Mouse (Mus musculus) liver, adult 2 months (tissue): ENCODE results near the gene Sema3f. TPM values are rescaled to one million over a fixed set of nuclear protein-coding genes. Genes with fewer than 3 reads are reported as not detected.
A peak's percentile ranks its signal among the peaks of the same experiment; 100 is the strongest.

Experiments used
- DNase-seq: peaks from one replicate; pipeline ENCODE4 v3.0.0-alpha.2; 2011; ENCODE audit warnings: low read depth, low spot score; ENCODE audit errors: extremely low read depth
- H3K27ac ChIP-seq: fragments of 200-500 bp; replicated peaks from 2 replicates; pipeline ENCODE4 v1.5.1; 2012; ENCODE audit warnings: low read depth, mild to moderate bottlenecking, control low read depth, inconsistent platforms, low read length; ENCODE audit not compliant: insufficient read depth
- H3K27me3 ChIP-seq: fragments of 200-500 bp; 2 replicates; pipeline ENCODE4 v1.6.1; 2012; ENCODE audit warnings: mild to moderate bottlenecking, moderate library complexity, low read length, inconsistent platforms; ENCODE audit not compliant: control insufficient read depth, insufficient read depth
- H3K36me3 ChIP-seq: fragments of 200-500 bp; 2 replicates; pipeline ENCODE4 v1.6.1; 2012; ENCODE audit warnings: low read length, inconsistent platforms; ENCODE audit not compliant: control insufficient read depth, insufficient read depth
- H3K4me1 ChIP-seq: fragments of 200-500 bp; 2 replicates; pipeline ENCODE4 v1.6.1; 2011; ENCODE audit warnings: low read length; ENCODE audit not compliant: control insufficient read depth, insufficient read depth
- H3K4me3 ChIP-seq: fragments of 200-500 bp; 2 replicates; pipeline ENCODE4 v1.5.1; 2011; ENCODE audit warnings: low read depth, mild to moderate bottlenecking, control low read depth, low read length, moderate library complexity; ENCODE audit not compliant: insufficient read depth
- H3K79me2 ChIP-seq: fragments of 200-500 bp; 2 replicates; pipeline ENCODE4 v1.6.1; 2012; ENCODE audit warnings: inconsistent platforms, mild to moderate bottlenecking, low read length, moderate library complexity; ENCODE audit not compliant: control insufficient read depth, insufficient read depth
- H3K9ac ChIP-seq: fragments of 200-500 bp; 2 replicates; pipeline ENCODE4 v1.6.1; 2012; ENCODE audit warnings: low read depth, mild to moderate bottlenecking, control low read depth, inconsistent platforms, low read length
- CTCF ChIP-seq: fragments of 200-500 bp; IDR thresholded peaks from 2 replicates; pipeline ENCODE4 v1.5.1; 2011; ENCODE audit warnings: low read depth, low read length, control low read depth
- POLR2A ChIP-seq: fragments of 200-500 bp; IDR thresholded peaks from 2 replicates; pipeline ENCODE4 v1.6.1; 2011; ENCODE audit warnings: low read length, control low read depth; ENCODE audit not compliant: insufficient read depth; ENCODE audit errors: extremely low read depth
- WGBS: fragments of 180-500 bp; shearing (Covaris S2); methylation state at CpG from one replicate; pipeline ENCODE4 v1.1.7; 2018; 5-methylcytosine and 5-hydroxymethylcytosine counted together
- polyA plus RNA-seq: library from polyadenylated mRNA; depleted of rRNA; stranded (reverse); fragments of >200 nt; gene quantifications from 2 replicates; pipeline ENCODE4 v1.2.3, GENCODE M21; 2012; rRNA removed
- total RNA-seq: library from RNA; depleted of rRNA; stranded (reverse); fragments of >200 nt; gene quantifications from 2 replicates; pipeline ENCODE4 v1.2.3, GENCODE M21; 2014; rRNA removed

Sema3f gene
- total RNA-seq, result 3.5 and 4.6 TPM in 2 replicates
- polyA plus RNA-seq, result 6.7 and 8.9 TPM in 2 replicates

- H3K36me3 ChIP-seq, result no peaks in the 10 kb centered on the region
- H3K27me3 ChIP-seq, result no peaks in the 10 kb centered on the region; the same call in 1 of the 2 replicates
- no peaks in the 10 kb centered on the region; the same call in 1 of the 2 replicates for H3K4me1 ChIP-seq
- WGBS, result under 1% methylated on average over 85 of the region's 86 CpGs
- peak within 1 kb of the TSS; percentile 46; the same call in 1 of the 2 replicates for H3K27ac ChIP-seq
- H3K79me2 ChIP-seq, result no peaks in the 10 kb centered on the region
- H3K9ac ChIP-seq, result peak within 1 kb of the TSS; percentile 83
- DNase-seq, result peak; percentile 56
- H3K4me3 ChIP-seq, result peak within 1 kb of the TSS; percentile 73
- TF ChIP-seq CTCF, result peak; percentile 70
- peak; percentile 72; the same call in 1 of the 2 replicates for TF ChIP-seq POLR2A
Measured at GRCm38 (mm10) chr9:107709697-107710483, at the start of gene Sema3f. TSS of gene Sema3f (minus strand) at chr9:107710475.

GRCm38 (mm10) chr9:107759593-107759992 lies 49.3 kb upstream of the Sema3f start:
- no peaks in the 10 kb centered on the region for H3K79me2 ChIP-seq
- H3K36me3 ChIP-seq, result peaks cover 82% of the 10 kb centered on the region
- no peak overlapping the region for H3K4me3 ChIP-seq
- H3K27ac ChIP-seq, result no peak overlapping the region
- H3K4me1 ChIP-seq, result no peaks in the 10 kb centered on the region; the same call in none of the 2 replicates
- 87% methylated on average over 6 of the region's 6 CpGs for WGBS
- no peaks in the 10 kb centered on the region for H3K27me3 ChIP-seq
- H3K9ac ChIP-seq, result no peak overlapping the region
- TF ChIP-seq CTCF, result no peak
- TF ChIP-seq POLR2A, result no peak
- DNase-seq, result peak; percentile 22

GRCm38 (mm10) chr9:107750378-107750777 lies 40.1 kb upstream of the Sema3f start:
- no peak overlapping the region for H3K27ac ChIP-seq
- no peaks in the 10 kb centered on the region for H3K79me2 ChIP-seq
- H3K27me3 ChIP-seq, result no peaks in the 10 kb centered on the region
- no peak overlapping the region for H3K4me3 ChIP-seq
- no peak for DNase-seq
- no peak for TF ChIP-seq POLR2A
- TF ChIP-seq CTCF, result no peak
- WGBS, result 90% methylated on average over 5 of the region's 5 CpGs
- no peaks in the 10 kb centered on the region for H3K4me1 ChIP-seq
- H3K36me3 ChIP-seq, result peaks cover 88% of the 10 kb centered on the region
- H3K9ac ChIP-seq, result no peak overlapping the region

GRCm38 (mm10) chr9:107748063-107748462 lies 37.8 kb upstream of the Sema3f start:
- Histone ChIP-seq H3K79me2 (no peaks in the 10 kb centered on the region), H3K4me3 (no peak overlapping the region), H3K4me1 (no peaks in the 10 kb centered on the region), H3K27ac (no peak overlapping the region), H3K9ac (no peak overlapping the region), H3K27me3 (no peaks in the 10 kb centered on the region), H3K36me3 (peaks cover 93% of the 10 kb centered on the region)
- no peak for TF ChIP-seq POLR2A
- no peak for DNase-seq
- WGBS, result 93% methylated on average over 3 of the region's 3 CpGs

GRCm38 (mm10) chr9:107747310-107747709 lies 37.0 kb upstream of the Sema3f start:
- no peaks in the 10 kb centered on the region for H3K79me2 ChIP-seq
- H3K9ac ChIP-seq, result no peak overlapping the region
- H3K4me3 ChIP-seq, result no peak overlapping the region
- no peaks in the 10 kb centered on the region for H3K4me1 ChIP-seq
- 83% methylated on average over 1 of the region's 1 CpGs for WGBS
- no peak for DNase-seq
- no peak overlapping the region for H3K27ac ChIP-seq
- peaks cover 93% of the 10 kb centered on the region for H3K36me3 ChIP-seq
- TF ChIP-seq POLR2A, result no peak
- no peak for TF ChIP-seq CTCF
- H3K27me3 ChIP-seq, result no peaks in the 10 kb centered on the region

- no peaks in the 10 kb centered on the region for H3K27me3 ChIP-seq
- H3K36me3 ChIP-seq, result peaks cover 93% of the 10 kb centered on the region
- no peak overlapping the region for H3K27ac ChIP-seq
- H3K4me1 ChIP-seq, result no peaks in the 10 kb centered on the region
- 92% methylated on average over 3 of the region's 3 CpGs for WGBS
- DNase-seq, result no peak
- TF ChIP-seq POLR2A, result no peak
- no peak overlapping the region for H3K9ac ChIP-seq
- no peak overlapping the region for H3K4me3 ChIP-seq
- H3K79me2 ChIP-seq, result no peaks in the 10 kb centered on the region
Measured at GRCm38 (mm10) chr9:107746679-107747078, 36.4 kb upstream of the Sema3f start.
